In genomic region chr2:83759216-83759648, GRCm38 (mm10) we compare ENCODE assay signal across 8 mouse cellular contexts. TPM values are rescaled to one million over a fixed set of nuclear protein-coding genes. Genes with fewer than 3 reads are reported as not detected.
A peak's percentile ranks its signal among the peaks of the same experiment; 100 is the strongest.
DNase-seq lines count a peak whose midpoint lies in the region; ATAC-seq and TF ChIP-seq lines count a peak whose summit lies in the region.

No protein-coding gene starts in this region.

- intact Hi-C loops in gastrocnemius, postnatal 14 days (cut with DNase I; ENCODE audit: low total_unique reads): no loop called here

- H3K27me3 ChIP-seq in embryonic facial prominence, embryonic 10.5 days (replicated peaks; ENCODE audit: low read depth, poor library complexity, severe bottlenecking): no peaks in the 10 kb centered on the region
- H3K27me3 ChIP-seq in intestine, embryonic 15.5 days (replicated peaks): no peaks in the 10 kb centered on the region
- H3K27me3 ChIP-seq in midbrain, postnatal 0 days (ENCODE audit: insufficient read depth, low read length): no peaks in the 10 kb centered on the region

- no peak for TF ChIP-seq CTCF in midbrain, postnatal 0 days (IDR thresholded peaks at IDR 0.05)

- peak; percentile 65 for ATAC-seq in cerebellum, adult (ENCODE audit: insufficient number of reproducible peaks, low FRiP score, low TSS enrichment)
- peak; percentile 63 for ATAC-seq in intestine, embryonic 15.5 days
- ATAC-seq in midbrain, postnatal 0 days (ENCODE audit: low FRiP score): peak; percentile 78; the same call in 1 of the 2 replicates

- peaks cover 27% of the 10 kb centered on the region for H3K36me3 ChIP-seq in embryonic facial prominence, embryonic 10.5 days (replicated peaks)
- no peaks in the 10 kb centered on the region for H3K36me3 ChIP-seq in intestine, embryonic 15.5 days
- H3K36me3 ChIP-seq in midbrain, postnatal 0 days (ENCODE audit: insufficient read depth, low read length): no peaks in the 10 kb centered on the region

- no peaks in the 10 kb centered on the region for H3K9me3 ChIP-seq in embryonic facial prominence, embryonic 10.5 days
- no peaks in the 10 kb centered on the region for H3K9me3 ChIP-seq in intestine, embryonic 15.5 days
- H3K9me3 ChIP-seq in midbrain, postnatal 0 days (ENCODE audit: low read length): no peaks in the 10 kb centered on the region

- H3K4me2 ChIP-seq in intestine, embryonic 15.5 days (replicated peaks): 0 out of 2 replicates have a peak overlapping the region, but pooled peaks have one; percentile 2
- peak overlapping the region; percentile 32 for H3K4me2 ChIP-seq in midbrain, postnatal 0 days (ENCODE audit: low read depth, low read length, poor library complexity, severe bottlenecking)

- peak; percentile 42 for DNase-seq in embryonic facial prominence, embryonic 10.5 days (ENCODE audit: low spot score)
- peak; percentile 66 for DNase-seq in midbrain, postnatal 0 days (ENCODE audit: low spot score)
- no peak for DNase-seq in layer of hippocampus, postnatal 25 days (ENCODE audit: extremely low spot score in 1 of 2, low spot score in 1 of 2)
- DNase-seq in urinary bladder, postnatal 14 days (ENCODE audit: low spot score): no peak
- DNase-seq in T-cell, adult 2 months (ENCODE audit: low spot score): no peak
- DNase-seq in gastrocnemius, postnatal 14 days: no peak

- H3K4me3 ChIP-seq in embryonic facial prominence, embryonic 10.5 days: no peak overlapping the region
- no peak overlapping the region for H3K4me3 ChIP-seq in intestine, embryonic 15.5 days (replicated peaks)
- no peak overlapping the region for H3K4me3 ChIP-seq in midbrain, postnatal 0 days (ENCODE audit: low read depth, low read length)

- 39% methylated on average over 11 of the region's 11 CpGs for WGBS in embryonic facial prominence, embryonic 10.5 days
- WGBS in intestine, embryonic 15.5 days: 55% methylated on average over 11 of the region's 11 CpGs
- WGBS in midbrain, postnatal 0 days: 27% methylated on average over 11 of the region's 11 CpGs

- H3K9ac ChIP-seq in intestine, embryonic 15.5 days: no peak overlapping the region
- no peak overlapping the region for H3K9ac ChIP-seq in midbrain, postnatal 0 days (replicated peaks; ENCODE audit: low read length, poor library complexity, severe bottlenecking)

- H3K4me1 ChIP-seq in embryonic facial prominence, embryonic 10.5 days: peaks cover 18% of the 10 kb centered on the region
- 0 out of 2 replicates have a peak, but pooled peaks cover 7% of the 10 kb centered on the region for H3K4me1 ChIP-seq in intestine, embryonic 15.5 days (replicated peaks)
- no peaks in the 10 kb centered on the region for H3K4me1 ChIP-seq in midbrain, postnatal 0 days (ENCODE audit: insufficient read depth, low read length)

- peak overlapping the region; percentile 71 for H3K27ac ChIP-seq in embryonic facial prominence, embryonic 10.5 days (replicated peaks)
- peak overlapping the region; percentile 51 for H3K27ac ChIP-seq in intestine, embryonic 15.5 days
- no peak overlapping the region for H3K27ac ChIP-seq in midbrain, postnatal 0 days (ENCODE audit: low read depth, low read length)

RNA-seq across cellular contexts. Expression of gene Itgav, which starts 35.0 kb away (rescaled TPM):
- 54.0 and 55.7 TPM in 2 replicates for polyA plus RNA-seq in embryonic facial prominence, embryonic 10.5 days (2016; fragmentation: Nextera tagmentation; extraction: Ambion mirVana)
- 61.3 and 76.7 TPM in 2 replicates for polyA plus RNA-seq in intestine, embryonic 15.5 days (2015; fragmentation: Nextera tagmentation; extraction: Ambion mirVana)
- 30.5 and 30.7 TPM in 2 replicates for total RNA-seq in midbrain, postnatal 0 days (2014; rRNA removed)
- 26.7 and 30.8 TPM in 2 replicates for polyA plus RNA-seq in midbrain, postnatal 0 days (2015; fragmentation: Nextera tagmentation; extraction: Ambion mirVana)
- 10 to 100 TPM; 47.7 to 56.4 TPM for total RNA-seq in layer of hippocampus, postnatal 25 days (2021)
- total RNA-seq in gastrocnemius, postnatal 14 days (2021): 10 to 100 TPM; 46.3 to 58.0 TPM

RNA-seq across cellular contexts. Expression of gene Fam171b, which starts 53.2 kb away (rescaled TPM):
- polyA plus RNA-seq in embryonic facial prominence, embryonic 10.5 days (2016; fragmentation: Nextera tagmentation; extraction: Ambion mirVana): 18.5 and 19.4 TPM in 2 replicates
- polyA plus RNA-seq in intestine, embryonic 15.5 days (2015; fragmentation: Nextera tagmentation; extraction: Ambion mirVana): 8.9 and 9.3 TPM in 2 replicates
- total RNA-seq in midbrain, postnatal 0 days (2014; rRNA removed): 98.6 and 116 TPM in 2 replicates
- 91.8 and 97.9 TPM in 2 replicates for polyA plus RNA-seq in midbrain, postnatal 0 days (2015; fragmentation: Nextera tagmentation; extraction: Ambion mirVana)
- total RNA-seq in layer of hippocampus, postnatal 25 days (2021): 100 to 1,000 TPM; 200 to 203 TPM
- total RNA-seq in gastrocnemius, postnatal 14 days (2021): 1 to 10 TPM; 2.6 to 2.8 TPM

Comparison
In these comparisons a context has a peak if more than half of its experiments do, and no peak if none do; other contexts are left out.
1. DNase-seq: peak in embryonic facial prominence, embryonic 10.5 days (single experiment) and midbrain, postnatal 0 days (single experiment); none in layer of hippocampus, postnatal 25 days (0 of 2), urinary bladder, postnatal 14 days (single experiment), T-cell, adult 2 months (single experiment) and gastrocnemius, postnatal 14 days (single experiment).
2. RNA of gene Fam171b, which starts 53.2 kb away (total RNA-seq): 200 to 203 TPM in layer of hippocampus, postnatal 25 days and 98.6 to 116 TPM in midbrain, postnatal 0 days; 2.6 to 2.8 TPM in gastrocnemius, postnatal 14 days; every median in the first group is over 10 times any median in the second.
3. Peak in every context shown above with its lines, with median percentiles within 50 percentile points of each other: ATAC-seq.